Mouse (Mus musculus) brain, embryonic 14.5 days (tissue): ENCODE measurements at regions not wholly inside any gene's neighbourhood (a gene's known extent, or its start where the extent isn't known, plus 50 kb on each side); places are given as distances from the start of the nearest gene placed in this dataset.

Source experiments
- CTCF ChIP-seq: fragments of 200-500 bp; IDR thresholded peaks from 2 replicates; pipeline ENCODE4 v1.5.1; 2012; ENCODE audit warnings: inconsistent platforms, mild to moderate bottlenecking, moderate library complexity, borderline replicate concordance; ENCODE audit not compliant: insufficient read depth, insufficient read length; ENCODE audit errors: extremely low read depth
- POLR2A ChIP-seq: fragments of 200-500 bp; IDR thresholded peaks from 2 replicates; pipeline ENCODE4 v1.6.1; 2012; ENCODE audit warnings: mild to moderate bottlenecking, inconsistent platforms, borderline replicate concordance; ENCODE audit not compliant: poor library complexity, insufficient read depth, insufficient read length, severe bottlenecking; ENCODE audit errors: extremely low read depth

DNA sequence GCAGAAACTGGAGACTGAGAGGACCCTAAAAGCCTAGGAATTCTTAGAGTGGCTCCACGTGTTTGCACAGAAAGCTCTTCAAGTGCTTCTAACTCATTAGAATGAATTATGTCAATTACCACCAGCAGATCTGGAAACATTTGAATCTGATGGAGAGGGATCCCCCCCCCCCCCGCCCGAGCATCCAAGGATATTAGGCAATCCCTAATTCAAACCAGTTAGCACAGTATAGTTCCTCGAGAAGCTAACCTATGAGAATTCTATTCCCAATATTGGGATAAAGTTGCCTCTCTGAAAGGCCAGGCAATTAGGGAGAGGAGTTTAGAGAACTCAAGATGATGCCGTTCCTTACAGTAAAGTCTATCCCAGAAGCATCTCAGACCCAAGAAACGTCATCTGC, 354.9 kb upstream of the Fign start:
- no peak for TF ChIP-seq POLR2A
- TF ChIP-seq CTCF: no peak
